Mouse (Mus musculus) C3H10T1/2 (cell line): ENCODE results near the gene Snx14. TPM values are rescaled to one million over a fixed set of nuclear protein-coding genes. Genes with fewer than 3 reads are reported as not detected.

Source experiments
- polyA plus RNA-seq, 2 experiments: library from polyadenylated mRNA; unstranded; fragments of >200 nt; fragmentation: generic; extraction: Trizol; gene quantifications; one replicate each; pipeline ENCODE4 v1.2.1; 2012; ENCODE audit warnings: missing spikeins in 2 of 2

Gene Snx14
- 1 to 10 TPM in 1 of 2 experiments, under 1 TPM in 1; 0.67 to 8.1 TPM for polyA plus RNA-seq

GRCm38 (mm10) chr9:88438555-88439237, at the start of gene Snx14:
TSS of gene Snx14 (minus strand) at chr9:88438958.

GRCm38 (mm10) chr9:88482230-88482828, 43.6 kb upstream of the Snx14 start, which contains the start of gene Syncrip:
TSS of gene Syncrip (minus strand) at chr9:88482574.

GRCm38 (mm10) chr9:88326930-88327901, 111.5 kb downstream of the Snx14 start, which contains the start of gene Nt5e:
TSS of gene Nt5e (plus strand) at chr9:88327197.

Other genes starting within 250 kb of the Snx14 start
- gene Nt5e, start 111.8 kb downstream of the Snx14 start, polyA plus RNA-seq: under 1 TPM in 1 of 2 experiments, not detected in 1; 0.04 TPM
- gene Gm20537, start 17.7 kb upstream of the Snx14 start, polyA plus RNA-seq: not detected
- 10 to 100 TPM in 1 of 2 experiments, 1 to 10 TPM in 1; 3.9 to 18.2 TPM for gene Syncrip, start 43.6 kb upstream of the Snx14 start, polyA plus RNA-seq
- 1 to 10 TPM in 1 of 2 experiments, under 1 TPM in 1; 0.16 to 3.9 TPM for gene Zfp949, start 109.1 kb upstream of the Snx14 start, polyA plus RNA-seq
- gene Trim43a, start 141.9 kb upstream of the Snx14 start, polyA plus RNA-seq: under 1 TPM in 1 of 2 experiments, not detected in 1; 0.02 TPM